Mouse (Mus musculus): ENCODE measurements around the gene Actn4. TPM values are rescaled to one million over a fixed set of nuclear protein-coding genes. Genes with fewer than 3 reads are reported as not detected.

Gene Actn4
- total and polyA plus RNA-seq, 3 experiments, result 60.5 to 267 TPM; not detected in 1

- TF ChIP-seq CTCF (IDR thresholded peaks at IDR 0.05 in 2 of 3, conservative IDR thresholded peaks at IDR 0.05 in 1 of 3; ENCODE audit: control insufficient read depth in 1 of 3, insufficient read depth in 1 of 3, low read depth in 2 of 3, low read length in 3 of 3, poor library complexity in 1 of 3, severe bottlenecking in 1 of 3) (peak in 1 of 3 experiments; percentile 9; a peak in 1 of 6 replicates), SMC3 (IDR thresholded peaks at IDR 0.05; ENCODE audit: low read depth, low read length) (no peak)
- Histone ChIP-seq H3K36me3 (ENCODE audit: control insufficient read depth in 1 of 2, insufficient read depth in 2 of 2, low read length in 2 of 2) (peaks cover 4 to 6% of the 10 kb centered on the region in 2 experiments), H3K27me3 (ENCODE audit: control insufficient read depth in 1 of 2, insufficient read depth in 2 of 2, low read length in 2 of 2) (no peaks in the 10 kb centered on the region), H3K9ac (ENCODE audit: control insufficient read depth, low read depth, low read length, poor library complexity, severe bottlenecking) (no peak overlapping the region), H3K4me3 (ENCODE audit: control insufficient read depth in 1 of 2, insufficient read depth in 1 of 2, low read depth in 2 of 2, low read length in 2 of 2) (no peak overlapping the region), H3K27ac (ENCODE audit: control insufficient read depth, low read depth, low read length) (no peak overlapping the region), H3K79me2 (ENCODE audit: control insufficient read depth, insufficient read depth, low read length, poor library complexity) (peaks cover 39% of the 10 kb centered on the region), H3K9me3 (replicated peaks; ENCODE audit: insufficient read depth, low read length) (no peaks in the 10 kb centered on the region), H3K4me1 (ENCODE audit: control insufficient read depth in 1 of 2, insufficient read depth in 2 of 2, low read length in 2 of 2) (peaks cover 0 to 4% of the 10 kb centered on the region in 2 experiments; a peak in 1 of 4 replicates)
- peak; percentile 43 for DNase-seq (ENCODE audit: low read depth, low spot score)
These were observed 29.6 kb downstream of the Actn4 start for GRCm38 (mm10) chr7:28932421-28933041.

- H3K79me2 ChIP-seq (ENCODE audit: control insufficient read depth, insufficient read depth, low read length, poor library complexity), result peaks cover 32% of the 10 kb centered on the region
- DNase-seq (ENCODE audit: low read depth, low spot score), result no peak
- no peak overlapping the region for H3K27ac ChIP-seq (ENCODE audit: control insufficient read depth, low read depth, low read length)
- H3K27me3 ChIP-seq (ENCODE audit: control insufficient read depth in 1 of 2, insufficient read depth in 2 of 2, low read length in 2 of 2), result no peaks in the 10 kb centered on the region
- TF ChIP-seq CHD1 (IDR thresholded peaks at IDR 0.05; ENCODE audit: low read depth, low read length), result no peak
- no peak for TF ChIP-seq JUND (IDR thresholded peaks at IDR 0.05; ENCODE audit: low read depth, low read length)
- no peak for TF ChIP-seq ZMIZ1 (IDR thresholded peaks at IDR 0.05; ENCODE audit: low read depth, low read length)
- no peak for TF ChIP-seq MYC (IDR thresholded peaks at IDR 0.05; ENCODE audit: low read depth, low read length)
- no peak for TF ChIP-seq BHLHE40 (IDR thresholded peaks at IDR 0.05; ENCODE audit: borderline replicate concordance, low read depth, low read length)
- TF ChIP-seq NELFE (IDR thresholded peaks at IDR 0.05; ENCODE audit: low read depth, low read length), result no peak
- TF ChIP-seq CTCF (IDR thresholded peaks at IDR 0.05 in 2 of 3, conservative IDR thresholded peaks at IDR 0.05 in 1 of 3; ENCODE audit: control insufficient read depth in 1 of 3, insufficient read depth in 1 of 3, low read depth in 2 of 3, low read length in 3 of 3, poor library complexity in 1 of 3, severe bottlenecking in 1 of 3), result no peak
- TF ChIP-seq EP300 (IDR thresholded peaks at IDR 0.05; ENCODE audit: low read depth in 1 of 2, low read length in 2 of 2), result no peak
- no peak for TF ChIP-seq RAD21 (IDR thresholded peaks at IDR 0.05; ENCODE audit: low read depth, low read length)
- no peak for TF ChIP-seq TCF12 (IDR thresholded peaks at IDR 0.05; ENCODE audit: low read depth, low read length)
- no peak for TF ChIP-seq ZNF384 (IDR thresholded peaks at IDR 0.05; ENCODE audit: low read depth, low read length)
- TF ChIP-seq UBTF (IDR thresholded peaks at IDR 0.05; ENCODE audit: borderline replicate concordance, insufficient read depth, low read depth, low read length), result no peak
- TF ChIP-seq E2F4 (IDR thresholded peaks at IDR 0.05; ENCODE audit: borderline replicate concordance, low read depth, low read length), result no peak
- TF ChIP-seq MAFK (IDR thresholded peaks at IDR 0.05; ENCODE audit: borderline replicate concordance, low read depth, low read length), result no peak
- TF ChIP-seq NRF1 (IDR thresholded peaks at IDR 0.05; ENCODE audit: insufficient read depth, low read depth, low read length, poor library complexity, severe bottlenecking), result no peak
- no peak for TF ChIP-seq ZC3H11A (IDR thresholded peaks at IDR 0.05; ENCODE audit: low read depth, low read length)
- TF ChIP-seq MAX (IDR thresholded peaks at IDR 0.05; ENCODE audit: low read length), result no peak
- no peak for TF ChIP-seq MEF2A (IDR thresholded peaks at IDR 0.05; ENCODE audit: extremely low read depth, insufficient replicate concordance, low read depth, low read length, poor library complexity, severe bottlenecking)
- no peak for TF ChIP-seq ZKSCAN1 (IDR thresholded peaks at IDR 0.05; ENCODE audit: low read depth, low read length)
- TF ChIP-seq TAL1 (IDR thresholded peaks at IDR 0.05; ENCODE audit: low read length), result no peak
- no peak overlapping the region for H3K9ac ChIP-seq (ENCODE audit: control insufficient read depth, low read depth, low read length, poor library complexity, severe bottlenecking)
- H3K4me3 ChIP-seq (ENCODE audit: control insufficient read depth in 1 of 2, insufficient read depth in 1 of 2, low read depth in 2 of 2, low read length in 2 of 2), result no peak overlapping the region
- no peaks in the 10 kb centered on the region for H3K9me3 ChIP-seq (replicated peaks; ENCODE audit: insufficient read depth, low read length)
- peaks cover 0 to 4% of the 10 kb centered on the region in 2 experiments; a peak in 1 of 4 replicates for H3K4me1 ChIP-seq (ENCODE audit: control insufficient read depth in 1 of 2, insufficient read depth in 2 of 2, low read length in 2 of 2)
- H3K36me3 ChIP-seq (ENCODE audit: control insufficient read depth in 1 of 2, insufficient read depth in 2 of 2, low read length in 2 of 2), result peaks cover 4 to 6% of the 10 kb centered on the region in 2 experiments
These were observed 30.5 kb downstream of the Actn4 start for GRCm38 (mm10) chr7:28931695-28932039.

All from MEL (cell line).